Mouse (Mus musculus): ENCODE measurements around the gene Mtcp1. TPM values are rescaled to one million over a fixed set of nuclear protein-coding genes. Genes with fewer than 3 reads are reported as not detected.

Mtcp1 gene
- 5.9 and 6.3 TPM in 2 replicates for polyA plus RNA-seq (2015; fragmentation: Nextera tagmentation; extraction: Ambion mirVana)

GRCm38 (mm10) chrX:75415936-75416785, at the start of gene Mtcp1, which contains the start of the genes Cmc4 and Brcc3:
Mtcp1 (minus strand) TSS chrX:75416588.
Cmc4 (minus strand) TSS chrX:75416584.
Brcc3 (plus strand) TSS chrX:75416628.
- peak; percentile 92 for DNase-seq (ENCODE audit: low spot score)
- Histone ChIP-seq H3K36me3 (ENCODE audit: insufficient read depth, low read length) (no peaks in the 10 kb centered on the region), H3K9ac (ENCODE audit: low read depth, low read length) (peak within 1 kb of the TSS; percentile 68), H3K9me3 (replicated peaks; ENCODE audit: low read length) (no peaks in the 10 kb centered on the region), H3K27ac (peak within 1 kb of the TSS; percentile 87), H3K4me2 (ENCODE audit: low read length) (peak within 1 kb of the TSS; percentile 56), H3K27me3 (ENCODE audit: insufficient read depth, low read length) (no peaks in the 10 kb centered on the region), H3K4me1 (replicated peaks; ENCODE audit: insufficient read depth, low read length) (no peaks in the 10 kb centered on the region), H3K4me3 (replicated peaks; ENCODE audit: low read depth, low read length) (peak within 1 kb of the TSS; percentile 48)
- TF ChIP-seq CTCF (IDR thresholded peaks at IDR 0.05; ENCODE audit: low read depth): peak; percentile 31; the same call in 1 of the 2 replicates
- peak; percentile 99 for ATAC-seq (replicated peaks; ENCODE audit: low FRiP score, low read depth)
- WGBS: 23% methylated on average over 52 of the region's 52 CpGs

- no peak for DNase-seq (ENCODE audit: low spot score)
- no peak for ATAC-seq (replicated peaks; ENCODE audit: low FRiP score, low read depth)
- no peak for TF ChIP-seq CTCF (IDR thresholded peaks at IDR 0.05; ENCODE audit: low read depth)
- peaks cover 3% of the 10 kb centered on the region; the same call in 1 of the 2 replicates for H3K36me3 ChIP-seq (ENCODE audit: insufficient read depth, low read length)
- no peaks in the 10 kb centered on the region for H3K27me3 ChIP-seq (ENCODE audit: insufficient read depth, low read length)
- H3K4me2 ChIP-seq (ENCODE audit: low read length): no peak overlapping the region
- no peak overlapping the region for H3K27ac ChIP-seq
- 74% methylated on average over 1 of the region's 1 CpGs for WGBS
- H3K9me3 ChIP-seq (replicated peaks; ENCODE audit: low read length): no peaks in the 10 kb centered on the region
- H3K9ac ChIP-seq (ENCODE audit: low read depth, low read length): no peak overlapping the region
- H3K4me1 ChIP-seq (replicated peaks; ENCODE audit: insufficient read depth, low read length): no peaks in the 10 kb centered on the region
- no peak overlapping the region for H3K4me3 ChIP-seq (replicated peaks; ENCODE audit: low read depth, low read length)
These were observed 38.2 kb upstream of the Mtcp1 start for GRCm38 (mm10) chrX:75454597-75454996.

GRCm38 (mm10) chrX:75409711-75410110, 6.7 kb downstream of the Mtcp1 start:
- Histone ChIP-seq H3K27ac (no peak overlapping the region), H3K4me3 (replicated peaks; ENCODE audit: low read depth, low read length) (no peak overlapping the region), H3K4me2 (ENCODE audit: low read length) (no peak overlapping the region), H3K9me3 (replicated peaks; ENCODE audit: low read length) (no peaks in the 10 kb centered on the region), H3K27me3 (ENCODE audit: insufficient read depth, low read length) (no peaks in the 10 kb centered on the region), H3K4me1 (replicated peaks; ENCODE audit: insufficient read depth, low read length) (no peaks in the 10 kb centered on the region), H3K36me3 (ENCODE audit: insufficient read depth, low read length) (no peaks in the 10 kb centered on the region), H3K9ac (ENCODE audit: low read depth, low read length) (no peak overlapping the region)
- ATAC-seq (replicated peaks; ENCODE audit: low FRiP score, low read depth) (no peak), DNase-seq (ENCODE audit: low spot score) (no peak)
- TF ChIP-seq CTCF (IDR thresholded peaks at IDR 0.05; ENCODE audit: low read depth): no peak
- 79% methylated on average over 1 of the region's 1 CpGs for WGBS

GRCm38 (mm10) chrX:75403350-75403749, 13.0 kb downstream of the Mtcp1 start:
- no peaks in the 10 kb centered on the region for H3K9me3 ChIP-seq (replicated peaks; ENCODE audit: low read length)
- no peak overlapping the region for H3K4me2 ChIP-seq (ENCODE audit: low read length)
- H3K36me3 ChIP-seq (ENCODE audit: insufficient read depth, low read length): no peaks in the 10 kb centered on the region
- H3K27ac ChIP-seq: no peak overlapping the region
- H3K9ac ChIP-seq (ENCODE audit: low read depth, low read length): no peak overlapping the region
- ATAC-seq (replicated peaks; ENCODE audit: low FRiP score, low read depth) (no peak), DNase-seq (ENCODE audit: low spot score) (no peak)
- H3K27me3 ChIP-seq (ENCODE audit: insufficient read depth, low read length): no peaks in the 10 kb centered on the region
- H3K4me1 ChIP-seq (replicated peaks; ENCODE audit: insufficient read depth, low read length): no peaks in the 10 kb centered on the region
- TF ChIP-seq CTCF (IDR thresholded peaks at IDR 0.05; ENCODE audit: low read depth): no peak
- no peak overlapping the region for H3K4me3 ChIP-seq (replicated peaks; ENCODE audit: low read depth, low read length)

- H3K9ac ChIP-seq (ENCODE audit: low read depth, low read length): no peak overlapping the region
- no peaks in the 10 kb centered on the region for H3K36me3 ChIP-seq (ENCODE audit: insufficient read depth, low read length)
- no peak for ATAC-seq (replicated peaks; ENCODE audit: low FRiP score, low read depth)
- H3K4me1 ChIP-seq (replicated peaks; ENCODE audit: insufficient read depth, low read length): no peaks in the 10 kb centered on the region
- H3K9me3 ChIP-seq (replicated peaks; ENCODE audit: low read length): no peaks in the 10 kb centered on the region
- no peak for DNase-seq (ENCODE audit: low spot score)
- no peak overlapping the region for H3K4me3 ChIP-seq (replicated peaks; ENCODE audit: low read depth, low read length)
- H3K27me3 ChIP-seq (ENCODE audit: insufficient read depth, low read length): no peaks in the 10 kb centered on the region
- H3K4me2 ChIP-seq (ENCODE audit: low read length): no peak overlapping the region
- TF ChIP-seq CTCF (IDR thresholded peaks at IDR 0.05; ENCODE audit: low read depth): no peak
- WGBS: 75% methylated on average over 2 of the region's 2 CpGs
- no peak overlapping the region for H3K27ac ChIP-seq
These were observed 13.7 kb downstream of the Mtcp1 start for GRCm38 (mm10) chrX:75402668-75403067.

- WGBS: 77% methylated on average over 1 of the region's 1 CpGs
- Histone ChIP-seq H3K9ac (ENCODE audit: low read depth, low read length) (no peak overlapping the region), H3K27ac (no peak overlapping the region), H3K4me2 (ENCODE audit: low read length) (no peak overlapping the region), H3K4me3 (replicated peaks; ENCODE audit: low read depth, low read length) (no peak overlapping the region), H3K4me1 (replicated peaks; ENCODE audit: insufficient read depth, low read length) (no peaks in the 10 kb centered on the region), H3K36me3 (ENCODE audit: insufficient read depth, low read length) (no peaks in the 10 kb centered on the region), H3K27me3 (ENCODE audit: insufficient read depth, low read length) (no peaks in the 10 kb centered on the region), H3K9me3 (replicated peaks; ENCODE audit: low read length) (no peaks in the 10 kb centered on the region)
- TF ChIP-seq CTCF (IDR thresholded peaks at IDR 0.05; ENCODE audit: low read depth): no peak
- ATAC-seq (replicated peaks; ENCODE audit: low FRiP score, low read depth) (no peak), DNase-seq (ENCODE audit: low spot score) (peak; percentile 12)
These were observed 16.9 kb downstream of the Mtcp1 start for GRCm38 (mm10) chrX:75399471-75399870.

Data from kidney, postnatal 0 days (tissue).